Mouse (Mus musculus) heart, postnatal 25 days (tissue): Measurements from ENCODE around the gene Ptpn5. TPM values are rescaled to one million over a fixed set of nuclear protein-coding genes. Genes with fewer than 3 reads are reported as not detected.

Experiments used
- DNase-seq: peaks from one replicate; pipeline ENCODE4 v3.0.0; 2022; ENCODE audit warnings: low spot score
- intact Hi-C: fragments of 180-260 bp; cut with DNase I; formaldehyde crosslinking; loops from one replicate; pipeline ENCODE4 v1.15.1; 2025
- total RNA-seq, 2 experiments: library from RNA; stranded (reverse); gene quantifications; 2 replicates each; pipeline ENCODE4 v1.2.3; 2021

The Ptpn5 gene
- total RNA-seq, 2 experiments from 2014 or later = not detected

DNA sequence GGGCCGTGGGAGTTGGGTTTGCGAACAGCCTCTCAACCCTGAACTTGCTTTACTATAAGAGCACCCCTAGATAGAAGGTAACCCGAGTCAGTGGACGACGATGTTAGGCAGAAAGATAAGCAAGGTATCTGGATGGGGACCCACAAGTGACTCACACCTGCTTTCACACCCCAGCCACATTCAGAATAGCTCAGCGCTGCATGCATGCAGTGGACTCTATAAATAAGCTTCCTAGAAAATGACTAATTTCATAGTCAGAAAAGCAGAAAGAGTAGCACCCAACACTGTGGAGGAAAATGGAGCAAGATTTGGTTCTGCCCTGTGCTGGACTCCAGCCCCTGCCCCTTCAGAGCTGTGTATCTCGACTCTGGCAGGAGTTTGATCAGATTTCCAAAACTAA, 20.1 kb downstream of the Ptpn5 start:
- intact Hi-C loops = no loop called here
- DNase-seq = no peak

DNA sequence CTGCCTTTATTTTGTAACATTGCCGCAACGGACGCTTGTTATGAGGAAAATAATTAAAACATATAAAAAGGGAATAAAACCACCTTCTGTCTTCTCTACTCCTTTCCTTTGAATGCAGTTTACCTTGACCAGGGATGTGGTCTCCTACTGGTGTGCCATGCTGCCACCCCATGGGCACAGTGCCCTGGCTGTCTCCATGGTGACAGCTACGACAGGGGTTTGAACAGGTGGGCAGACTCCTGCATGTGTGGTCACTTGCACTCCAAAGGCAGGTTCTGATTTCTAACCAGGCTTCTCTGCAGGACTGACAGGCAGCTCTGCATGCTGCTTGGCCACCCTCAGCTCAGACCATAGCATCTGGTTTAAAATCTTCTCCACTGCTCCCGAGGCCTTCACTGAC, 21.4 kb downstream of the Ptpn5 start:
- DNase-seq = no peak
- intact Hi-C loops = no loop called here

DNA sequence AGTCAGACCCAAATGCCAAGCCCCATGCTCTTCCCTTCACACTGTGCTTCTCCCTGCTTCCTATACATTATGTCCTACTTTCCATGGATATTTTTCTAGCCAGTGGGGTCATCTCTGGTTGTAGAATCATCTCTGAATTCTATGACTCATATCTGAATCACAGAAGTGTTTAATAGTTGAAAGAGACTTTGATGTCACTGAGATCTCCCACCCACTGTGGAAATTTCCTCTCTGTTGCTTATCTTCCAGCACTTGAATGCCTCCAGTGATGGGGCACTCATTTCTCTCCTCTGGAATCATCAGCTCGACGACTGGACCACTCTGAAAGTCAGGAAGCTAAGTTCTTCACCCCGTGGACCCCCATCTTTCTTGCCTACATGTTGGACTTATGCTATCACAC, 22.4 kb downstream of the Ptpn5 start:
- DNase-seq = no peak
- intact Hi-C loops = no loop called here

DNA sequence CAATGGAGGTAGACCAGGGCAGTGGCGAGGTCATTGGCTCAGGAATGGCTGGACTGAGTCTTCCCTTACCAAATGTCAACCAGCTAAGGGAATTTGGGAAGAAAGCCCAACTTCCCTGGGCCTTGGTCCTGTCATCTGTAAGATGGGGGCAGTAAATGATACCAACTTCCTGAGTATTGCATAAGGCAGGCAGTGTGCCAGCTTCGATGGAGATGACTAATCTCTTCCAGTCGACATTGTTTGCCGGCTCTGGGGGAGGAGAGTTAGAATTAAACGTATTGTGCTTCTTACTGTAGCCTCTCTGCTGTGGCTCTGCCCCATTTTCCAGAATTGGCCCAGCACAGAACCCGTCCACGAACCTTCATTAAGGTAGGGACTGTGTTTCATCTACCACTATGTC, 23.0 kb downstream of the Ptpn5 start:
- no peak for DNase-seq
- intact Hi-C loops = no loop called here

DNA sequence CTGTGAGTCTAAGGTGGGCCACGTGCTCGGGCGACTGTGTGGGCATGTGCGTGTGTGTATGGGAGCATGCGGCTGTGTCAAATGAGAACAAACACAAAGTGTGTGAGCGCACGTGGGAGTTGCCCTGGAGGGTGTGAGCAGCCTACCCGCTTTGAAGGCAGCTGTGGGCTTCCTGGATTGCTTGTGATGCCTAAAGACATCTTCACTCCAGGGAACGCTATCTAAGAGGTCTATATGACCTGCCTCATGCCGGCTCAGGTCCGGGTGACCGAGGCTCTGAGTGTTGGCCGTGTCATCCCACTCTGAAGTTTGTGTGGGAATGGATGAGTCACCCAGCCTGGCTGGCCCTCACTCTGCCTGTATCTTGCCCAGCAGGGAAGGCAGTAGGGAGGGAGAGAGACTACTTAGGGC, 24.7 kb downstream of the Ptpn5 start:
- intact Hi-C loops = no loop called here

DNA sequence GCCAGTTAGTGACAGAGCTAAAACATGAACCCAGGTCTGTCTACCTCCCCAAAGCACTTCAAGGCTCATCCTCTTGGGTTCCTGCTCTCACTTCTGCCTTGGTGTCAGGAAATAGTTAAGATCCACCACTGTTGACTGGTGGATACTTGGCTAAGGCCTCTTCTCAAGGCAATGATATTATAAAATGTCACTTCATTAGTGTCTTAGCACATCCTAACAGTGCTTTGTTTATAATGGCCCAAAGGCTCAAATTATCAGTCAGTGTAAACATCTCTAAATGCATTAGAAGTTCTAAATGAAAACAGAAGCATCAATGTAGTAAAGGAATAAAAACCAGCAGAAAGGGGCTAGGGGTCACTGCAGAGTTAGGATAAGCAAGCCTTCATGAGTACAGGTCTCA, 26.5 kb downstream of the Ptpn5 start:
- DNase-seq = no peak
- intact Hi-C loops = no loop called here

More for the DNA sequence above, 24.7 kb downstream of the Ptpn5 start:
- DNase-seq = no peak

DNA sequence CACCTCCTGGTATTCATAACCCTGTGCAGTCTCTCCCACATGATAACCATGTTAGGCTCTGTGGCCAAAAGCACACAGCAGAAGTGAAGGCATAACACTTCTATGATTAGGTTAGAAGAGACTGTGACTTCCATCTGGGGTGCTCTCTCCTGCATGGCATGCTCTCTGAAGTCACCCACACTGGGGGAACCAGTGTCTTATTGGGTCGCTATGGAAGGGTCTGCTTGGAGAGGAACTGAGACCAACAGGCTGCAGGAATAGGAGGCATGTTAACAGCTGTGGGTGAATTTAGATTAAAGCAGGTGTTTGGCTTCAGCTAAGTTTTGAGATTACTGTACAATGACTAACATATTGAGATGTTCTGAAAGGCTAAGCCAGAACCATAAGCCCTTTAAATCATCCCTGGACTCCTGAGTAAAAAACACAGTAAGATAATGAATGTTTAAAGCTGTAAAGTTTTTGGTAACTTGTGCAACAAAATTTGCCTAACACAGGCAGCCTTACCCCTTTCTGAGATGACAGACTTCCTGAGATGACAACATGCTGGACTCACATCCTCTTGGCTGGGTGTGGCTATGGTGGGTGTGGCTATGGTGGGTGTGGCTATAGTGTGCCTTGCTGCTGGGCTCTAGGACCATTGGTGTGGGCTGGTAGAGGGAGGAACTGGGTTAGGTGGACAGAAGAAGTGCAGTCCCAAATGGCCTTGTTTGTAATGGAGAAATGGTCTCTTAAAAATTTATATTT, 29.6 kb downstream of the Ptpn5 start:
- intact Hi-C loops = no loop called here
- DNase-seq = no peak

DNA sequence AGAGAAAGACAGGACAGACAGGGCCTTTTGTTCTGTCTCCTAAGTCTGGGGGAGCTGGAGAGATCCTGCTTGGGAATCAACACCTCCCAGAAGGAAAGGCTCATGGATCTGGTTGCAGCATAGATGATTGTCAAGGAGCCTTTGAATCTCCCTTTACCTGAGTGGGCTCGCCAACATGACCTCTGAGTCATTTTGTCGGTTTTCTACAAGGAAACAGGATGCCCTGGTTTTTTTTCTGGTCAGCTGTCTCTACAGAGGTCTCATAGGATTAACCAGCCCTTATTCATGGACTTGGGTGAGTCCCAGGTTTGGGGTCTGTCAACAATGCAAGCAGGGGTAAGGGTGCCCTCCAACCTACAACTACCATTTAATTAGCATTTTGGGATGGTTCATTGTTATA, 30.5 kb downstream of the Ptpn5 start:
- no peak for DNase-seq
- intact Hi-C loops = no loop called here

DNA sequence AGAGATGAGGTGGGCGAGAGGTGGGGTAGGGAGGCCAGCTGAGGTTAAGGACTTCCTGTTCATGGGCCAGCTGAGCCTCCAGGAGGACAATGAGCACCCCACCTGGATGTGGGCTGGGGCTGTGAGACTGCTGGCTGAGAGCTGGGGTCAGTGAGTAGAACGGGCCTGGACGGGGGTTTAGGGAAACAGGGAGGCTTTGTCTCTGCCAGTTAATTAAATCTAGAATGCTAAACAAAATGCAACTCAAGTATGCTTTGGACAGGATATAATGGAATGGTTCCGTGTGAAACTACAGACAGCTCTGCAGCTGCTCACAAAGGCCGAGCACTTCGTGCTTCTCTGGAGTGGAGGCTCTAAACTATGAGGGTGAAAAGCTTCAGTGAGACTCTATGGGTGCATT, 32.9 kb downstream of the Ptpn5 start:
- no peak for DNase-seq
- intact Hi-C loops = no loop called here

DNA sequence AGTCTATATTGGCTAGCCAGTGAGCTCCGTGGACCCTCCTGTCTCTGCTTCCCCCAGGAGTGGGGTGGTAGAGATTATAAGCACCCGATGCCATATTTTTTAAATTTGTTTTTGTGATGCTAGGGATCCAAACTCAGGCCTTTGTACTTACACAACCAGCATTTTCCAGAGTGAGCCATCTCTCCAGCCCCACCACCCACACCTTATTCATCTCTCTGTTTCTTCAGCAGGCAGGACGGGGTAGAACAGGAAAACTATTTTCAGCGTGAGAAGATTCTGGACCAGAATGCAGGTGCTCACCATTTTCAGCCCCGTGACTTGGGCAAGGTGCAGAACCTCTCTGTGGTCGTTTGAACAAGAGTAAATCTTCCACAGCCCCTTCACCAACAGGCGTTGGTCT, 34.2 kb downstream of the Ptpn5 start:
- intact Hi-C loops = no loop called here
- DNase-seq = no peak

DNA sequence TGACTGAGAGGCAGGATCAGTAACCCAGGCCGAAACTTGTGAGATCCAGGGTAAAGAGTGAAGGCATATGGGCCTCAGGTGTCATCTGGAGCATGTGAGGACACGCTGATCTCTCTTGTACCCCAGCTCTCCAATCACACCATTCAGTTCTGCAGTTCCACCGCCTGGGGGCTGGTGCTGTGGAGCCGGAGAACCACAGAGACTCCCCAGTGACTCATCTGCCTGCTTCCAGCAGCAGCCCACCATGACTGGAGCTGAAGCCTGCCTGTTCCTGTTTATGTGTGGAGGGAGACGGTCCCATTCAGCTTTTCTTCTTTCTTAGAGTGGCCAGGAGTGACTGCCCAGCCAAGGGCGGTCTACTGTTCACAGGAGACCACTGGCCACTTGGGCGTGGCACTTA, 35.4 kb downstream of the Ptpn5 start:
- intact Hi-C loops = no loop called here

DNA sequence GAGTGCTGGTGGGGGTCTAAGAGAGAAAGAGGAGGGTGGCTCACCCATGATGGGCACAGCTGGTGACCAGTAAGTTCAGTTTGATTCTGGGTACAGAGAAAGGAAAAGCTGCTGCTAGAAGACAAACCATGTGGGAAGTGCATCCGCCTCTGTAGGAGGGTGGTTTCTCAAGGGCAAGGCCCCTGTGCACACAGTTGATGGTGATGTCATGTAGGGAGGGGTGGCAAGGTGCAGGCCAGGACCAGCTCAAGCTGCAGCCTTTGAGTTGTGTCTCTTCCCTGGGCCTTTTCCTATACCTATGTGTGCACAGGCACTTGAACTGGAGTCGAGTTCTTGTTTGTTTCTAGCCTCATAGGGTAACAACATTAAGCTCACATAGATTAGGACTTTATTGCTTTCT, 38.5 kb downstream of the Ptpn5 start:
- no peak for DNase-seq
- intact Hi-C loops = no loop called here

More for the DNA sequence above, 35.4 kb downstream of the Ptpn5 start:
- no peak for DNase-seq

DNA sequence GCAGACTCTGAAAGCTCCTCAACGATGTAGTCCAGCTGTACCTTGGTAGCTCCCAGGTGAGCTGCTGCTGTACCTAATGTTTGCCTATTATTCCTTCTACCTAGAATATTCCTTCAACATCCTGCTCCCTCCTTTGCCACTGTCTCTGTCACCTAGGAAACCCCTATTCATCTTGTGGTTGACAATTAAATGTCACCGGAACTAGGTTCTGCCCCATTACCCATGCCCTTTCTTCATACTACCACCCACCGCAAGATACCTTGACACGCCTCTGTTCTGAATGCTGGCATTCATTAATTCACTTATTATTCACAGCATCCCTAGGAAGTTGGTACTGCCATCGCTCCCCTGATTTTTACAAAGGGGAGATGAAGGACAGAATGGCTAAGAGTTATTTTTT, 39.5 kb downstream of the Ptpn5 start:
- no peak for DNase-seq
- intact Hi-C loops = no loop called here

DNA sequence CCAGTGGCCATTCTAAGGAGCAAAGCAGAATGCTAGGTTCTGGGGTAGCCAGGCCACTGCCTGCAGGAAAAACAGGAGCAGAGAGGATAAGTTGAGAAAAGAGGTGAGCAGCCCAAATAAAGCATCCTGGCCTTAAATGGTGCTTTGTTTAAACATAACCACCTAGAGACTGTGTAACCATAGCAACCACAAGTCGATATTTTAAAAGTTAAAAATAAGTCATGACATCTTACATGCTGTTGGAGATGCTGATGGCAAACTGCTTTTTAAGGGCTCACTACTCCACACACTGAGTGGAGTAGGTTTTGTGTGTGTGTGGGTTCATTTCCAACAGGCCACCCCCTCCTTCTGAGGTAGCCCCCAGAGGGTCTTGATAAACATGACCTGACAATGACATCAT, 48.4 kb downstream of the Ptpn5 start:
- intact Hi-C loops = no loop called here
- no peak for DNase-seq

DNA sequence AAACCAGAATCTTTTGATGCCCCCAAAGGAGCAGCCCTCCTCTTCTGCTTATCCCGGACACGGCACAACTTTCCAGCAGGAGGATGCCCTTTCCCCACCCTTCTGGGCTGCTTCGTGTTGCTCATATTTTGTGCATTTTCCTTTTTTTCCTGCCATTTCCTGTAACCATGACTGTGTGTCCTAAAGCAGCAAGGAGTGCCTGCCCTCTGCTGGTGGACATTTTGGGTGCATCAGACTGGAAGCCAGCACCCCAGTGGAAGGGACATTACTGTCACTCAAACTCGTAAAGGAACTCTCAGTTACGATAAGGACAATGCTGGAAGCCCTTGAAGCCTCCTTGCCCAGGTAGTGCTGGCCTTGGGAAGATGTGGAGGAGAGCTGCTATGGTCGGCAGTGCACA, 52.2 kb downstream of the Ptpn5 start:
- intact Hi-C loops = loop anchor here (1.0 to 2.0 kb wide), 4 partner anchors 28 to 118 kb away; no protein-coding TSS in a partner anchor
- DNase-seq = peak; percentile 33

DNA sequence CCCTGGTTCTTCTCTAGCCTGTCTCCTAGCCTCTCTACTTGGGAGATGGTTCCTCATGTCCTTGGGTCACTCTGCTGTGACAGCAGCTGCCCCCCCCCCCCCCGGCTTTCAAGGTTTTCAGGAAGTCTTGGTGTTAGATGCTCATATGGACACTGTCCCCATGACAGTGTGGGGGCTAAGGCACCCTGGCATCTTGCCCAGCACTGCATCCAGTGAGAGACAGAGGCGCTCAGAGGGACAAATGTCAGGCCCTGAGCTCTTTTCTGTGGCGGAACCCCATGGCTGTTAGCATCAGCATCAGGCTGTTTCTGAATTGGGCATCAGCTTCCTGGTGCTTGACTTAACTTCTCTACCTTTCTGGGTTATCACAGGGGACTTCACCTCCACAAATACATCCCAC, 52.6 kb downstream of the Ptpn5 start:
- intact Hi-C loops = loop anchor here (1.0 to 2.0 kb wide), 4 partner anchors 28 to 118 kb away; no protein-coding TSS in a partner anchor
- no peak for DNase-seq

DNA sequence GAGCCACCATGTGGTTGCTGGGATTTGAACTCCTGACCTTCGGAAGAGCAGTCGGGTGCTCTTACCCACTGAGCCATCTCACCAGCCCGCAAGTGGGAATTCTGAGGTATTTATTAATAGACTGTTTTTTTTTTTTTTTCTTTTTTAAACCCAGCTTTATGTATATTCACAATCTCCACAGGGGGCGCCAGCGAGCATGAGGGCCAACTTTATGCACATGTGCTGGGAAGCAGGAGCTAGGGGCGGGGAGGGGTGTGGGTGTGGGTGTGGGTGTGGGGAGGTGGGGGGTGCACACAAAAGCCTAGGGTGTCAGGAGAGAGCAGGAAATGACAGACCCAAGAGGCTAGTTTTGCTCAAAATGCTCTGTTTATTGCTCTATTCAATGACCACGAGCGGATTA, 56.0 kb downstream of the Ptpn5 start:
- no peak for DNase-seq
- intact Hi-C loops = no loop called here

DNA sequence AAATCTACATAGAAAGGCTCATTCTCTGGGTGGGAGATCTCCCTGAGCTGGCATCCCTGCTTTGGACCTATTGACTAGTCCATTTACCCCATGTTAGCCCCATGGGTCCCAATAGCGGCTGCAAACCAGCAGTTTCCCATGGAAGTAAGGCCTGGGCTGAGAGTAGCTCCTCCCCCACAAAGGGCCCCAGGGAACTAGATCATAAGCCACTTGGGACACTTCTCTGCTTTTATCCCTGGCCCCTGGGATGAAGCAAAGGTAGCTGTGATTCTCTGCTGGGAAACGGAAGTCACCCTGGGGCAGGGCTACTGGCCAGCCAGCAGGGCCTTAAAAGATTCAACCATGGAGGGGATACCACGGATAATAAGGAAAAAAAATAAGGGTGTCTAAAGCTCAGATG, 56.8 kb downstream of the Ptpn5 start:
- no peak for DNase-seq
- intact Hi-C loops = no loop called here

DNA sequence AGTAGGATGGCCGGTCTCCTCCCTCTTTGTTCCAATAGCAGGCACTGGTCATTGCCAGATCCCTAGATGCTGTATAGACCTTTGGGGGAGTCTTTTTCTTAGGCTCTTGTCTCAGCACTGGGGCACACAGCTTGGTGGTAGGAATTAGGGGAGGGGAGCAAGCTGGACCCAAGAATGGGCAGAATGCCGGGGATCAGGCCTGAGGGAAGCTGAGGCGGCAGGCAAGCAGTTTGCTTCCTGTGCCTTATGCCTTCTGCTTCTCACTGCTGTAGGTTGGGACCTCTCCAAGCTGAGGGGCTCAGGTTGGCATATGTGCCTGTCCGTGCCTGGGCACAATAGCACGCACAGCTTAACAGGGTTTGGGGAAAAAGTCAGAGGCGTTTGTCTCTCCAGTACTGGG, 57.3 kb downstream of the Ptpn5 start:
- DNase-seq = no peak
- intact Hi-C loops = no loop called here

DNA sequence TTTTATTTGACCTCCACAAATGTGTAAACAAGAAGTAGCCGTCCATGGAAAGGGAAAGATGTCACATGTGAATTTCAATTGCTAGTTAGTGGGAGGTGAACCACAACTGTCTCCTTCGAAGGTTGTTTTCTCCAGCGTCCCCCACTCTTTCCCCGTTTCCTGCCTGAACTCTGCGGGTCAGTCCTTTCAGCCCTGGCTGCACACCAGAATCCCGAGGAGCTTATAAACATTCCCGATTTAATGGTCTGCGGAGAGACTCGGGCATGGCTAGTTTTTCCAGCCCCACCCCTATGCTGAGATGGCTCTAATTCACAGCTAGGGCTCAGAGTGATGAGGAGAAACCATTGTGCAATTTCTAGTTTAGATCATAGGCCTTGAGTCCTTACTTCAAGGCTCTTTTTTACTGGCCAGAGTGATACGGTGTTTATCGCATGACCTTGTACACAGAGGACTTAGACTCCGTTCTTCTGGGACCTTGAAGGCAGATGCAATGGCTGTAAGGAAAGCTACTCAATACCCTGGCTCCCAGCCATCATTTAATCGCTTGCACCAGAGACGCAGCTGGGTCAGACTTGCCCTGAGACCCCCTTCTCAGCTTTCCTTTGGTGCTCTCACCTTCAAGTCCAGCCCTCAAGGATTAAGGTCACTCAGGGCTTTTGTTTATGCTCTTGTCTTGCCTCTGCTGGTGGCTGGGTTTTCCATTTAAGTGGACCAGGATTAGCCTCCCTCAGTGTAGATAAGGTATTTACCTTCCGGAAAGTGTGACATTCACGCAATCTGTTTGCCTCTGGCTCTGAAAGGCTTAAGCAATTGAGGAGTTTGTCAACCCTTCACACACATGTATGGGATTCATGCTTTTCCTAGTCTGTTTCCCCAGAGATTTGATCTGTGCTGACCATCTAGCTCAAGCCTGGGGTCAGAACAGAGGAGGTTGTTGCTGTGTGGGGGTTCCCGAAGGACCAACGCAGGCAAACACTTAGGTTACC, 59.7 kb downstream of the Ptpn5 start:
- no peak for DNase-seq

DNA sequence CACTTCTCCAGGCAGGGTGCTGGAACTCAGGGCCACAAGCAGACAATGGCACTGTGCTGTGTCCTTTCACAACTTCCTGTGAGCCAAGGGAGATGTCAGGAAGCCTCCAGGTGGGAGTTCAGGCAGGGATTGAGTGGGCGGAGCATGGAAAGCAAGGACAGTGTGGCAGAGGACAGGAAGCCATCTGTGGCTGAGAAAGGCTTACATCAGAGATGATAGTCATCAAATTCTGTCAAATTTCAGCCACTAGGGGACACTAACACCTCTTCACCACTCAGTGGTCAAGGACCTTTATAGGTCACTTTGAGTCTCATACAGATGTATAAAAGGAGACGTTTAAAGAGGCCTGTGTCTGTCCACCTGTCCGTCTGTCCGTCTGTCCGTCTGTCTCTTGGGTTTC, 60.9 kb downstream of the Ptpn5 start:
- intact Hi-C loops = no loop called here
- DNase-seq = no peak

More for the DNA sequence above, 59.7 kb downstream of the Ptpn5 start:
- intact Hi-C loops = no loop called here
